Mouse (Mus musculus) heart, adult 2 months (tissue): Measurements from ENCODE around the gene Catsper3. TPM values are rescaled to one million over a fixed set of nuclear protein-coding genes. Genes with fewer than 3 reads are reported as not detected.
A peak's percentile ranks its signal among the peaks of the same experiment; 100 is the strongest.

ENCODE experiments used
- DNase-seq, 2 experiments: peaks; one replicate each; pipeline ENCODE4 v3.0.0; 2021
- H3K27ac ChIP-seq: fragments of 200-600 bp; 2 replicates; pipeline ENCODE4 v1.8.1; 2022
- H3K27me3 ChIP-seq: fragments of 200-500 bp; 2 replicates; pipeline ENCODE4 v1.6.1; 2012; ENCODE audit warnings: mild to moderate bottlenecking, low read length, inconsistent platforms, mixed read lengths; ENCODE audit not compliant: control insufficient read depth, insufficient read depth
- H3K36me3 ChIP-seq: fragments of 200-500 bp; 2 replicates; pipeline ENCODE4 v1.6.1; 2012; ENCODE audit warnings: low read length, inconsistent platforms; ENCODE audit not compliant: control insufficient read depth, insufficient read depth
- H3K4me1 ChIP-seq: fragments of 200-500 bp; 2 replicates; pipeline ENCODE4 v1.6.1; 2011; ENCODE audit warnings: low read length; ENCODE audit not compliant: control insufficient read depth, insufficient read depth
- H3K4me3 ChIP-seq: fragments of 200-600 bp; 2 replicates; pipeline ENCODE4 v1.8.1; 2022
- H3K79me2 ChIP-seq: fragments of 200-500 bp; replicated peaks from 2 replicates; pipeline ENCODE4 v1.6.1; 2012; ENCODE audit warnings: mild to moderate bottlenecking, inconsistent platforms, low read length, moderate library complexity, mixed read lengths; ENCODE audit not compliant: control insufficient read depth, insufficient read depth
- H3K9ac ChIP-seq: fragments of 200-500 bp; 2 replicates; pipeline ENCODE4 v1.6.1; 2012; ENCODE audit warnings: low read depth, mild to moderate bottlenecking, control low read depth, inconsistent platforms, low read length, mixed read lengths
- CTCF ChIP-seq: fragments of 200-600 bp; IDR thresholded peaks from 2 replicates; pipeline ENCODE4 v1.8.1; 2022; ENCODE audit warnings: antibody characterized with exemption, mild to moderate bottlenecking, moderate library complexity
- EP300 ChIP-seq: fragments of 200-500 bp; IDR thresholded peaks from 2 replicates; pipeline ENCODE4 v1.6.1; 2011; ENCODE audit warnings: low read depth, low read length, control low read depth; ENCODE audit not compliant: insufficient read depth
- POLR2A ChIP-seq: fragments of 200-500 bp; IDR thresholded peaks from 2 replicates; pipeline ENCODE4 v1.6.1; 2011; ENCODE audit warnings: mild to moderate bottlenecking, low read depth, low read length, control low read depth; ENCODE audit not compliant: insufficient read depth
- WGBS: fragments of 180-500 bp; shearing (Covaris S2); methylation state at CpG from one replicate; pipeline ENCODE4 v1.1.7; 2018; 5-methylcytosine and 5-hydroxymethylcytosine counted together
- intact Hi-C: fragments of 180-260 bp; cut with DNase I; formaldehyde crosslinking; loops from one replicate; pipeline ENCODE4 v1.15.1; 2025
- polyA plus RNA-seq: library from polyadenylated mRNA; depleted of rRNA; stranded (reverse); fragments of >200 nt; gene quantifications from 2 replicates; pipeline ENCODE4 v1.2.3, GENCODE M21; 2012
- total RNA-seq, 2 experiments: library from RNA; stranded (reverse); gene quantifications; 2 replicates each; pipeline ENCODE4 v1.2.3; 2021

Catsper3 gene
- total and polyA plus RNA-seq, 3 experiments = 0.12 to 0.23 TPM; not detected in 1

GRCm38 (mm10) chr13:55830833-55831721, 46.7 kb downstream of the Catsper3 start:
- Histone ChIP-seq H3K4me1 (0 out of 2 replicates have a peak, but pooled peaks cover 1% of the 10 kb centered on the region), H3K27ac (no peak overlapping the region), H3K9ac (no peak overlapping the region), H3K4me3 (peak overlapping the region; percentile 1; the same call in 1 of the 2 replicates), H3K79me2 (no peaks in the 10 kb centered on the region), H3K36me3 (no peaks in the 10 kb centered on the region), H3K27me3 (peaks cover 64% of the 10 kb centered on the region)
- intact Hi-C loops = loop anchor here (10.0 kb wide), 1 partner anchor 424 kb away; the partner anchor contains the start of gene Neurog1
- DNase-seq = peak in 1 of 2 experiments; percentile 31
- TF ChIP-seq CTCF (no peak), POLR2A (no peak), EP300 (no peak)
- 2% methylated on average over 69 of the region's 82 CpGs for WGBS

GRCm38 (mm10) chr13:55831722-55832160, 47.4 kb downstream of the Catsper3 start:
- 6% methylated on average over 25 of the region's 25 CpGs for WGBS

GRCm38 (mm10) chr13:55832602-55833001, 48.2 kb downstream of the Catsper3 start:
- H3K36me3 ChIP-seq = no peaks in the 10 kb centered on the region
- DNase-seq = no peak
- no peak overlapping the region for H3K4me3 ChIP-seq
- TF ChIP-seq POLR2A (no peak), EP300 (no peak), CTCF (no peak)
- H3K27ac ChIP-seq = no peak overlapping the region
- peaks cover 61% of the 10 kb centered on the region for H3K27me3 ChIP-seq
- H3K79me2 ChIP-seq = no peaks in the 10 kb centered on the region
- no peak overlapping the region for H3K9ac ChIP-seq
- H3K4me1 ChIP-seq = 0 out of 2 replicates have a peak, but pooled peaks cover 1% of the 10 kb centered on the region
- 30% methylated on average over 1 of the region's 1 CpGs for WGBS
- intact Hi-C loops = loop anchor here (10.0 kb wide), 1 partner anchor 422 kb away; the partner anchor contains the start of gene Neurog1

More at GRCm38 (mm10) chr13:55831722-55832160, 47.4 kb downstream of the Catsper3 start:
- Histone ChIP-seq H3K27ac (no peak overlapping the region), H3K27me3 (peaks cover 61% of the 10 kb centered on the region), H3K4me1 (0 out of 2 replicates have a peak, but pooled peaks cover 1% of the 10 kb centered on the region), H3K4me3 (no peak overlapping the region), H3K9ac (no peak overlapping the region), H3K79me2 (no peaks in the 10 kb centered on the region), H3K36me3 (no peaks in the 10 kb centered on the region)
- intact Hi-C loops = loop anchor here (10.0 kb wide), 1 partner anchor 423 kb away; the partner anchor contains the start of gene Neurog1
- no peak for TF ChIP-seq CTCF
- no peak for TF ChIP-seq EP300
- TF ChIP-seq POLR2A = no peak
- no peak for DNase-seq

- Histone ChIP-seq H3K27me3 (peaks cover 50% of the 10 kb centered on the region), H3K79me2 (no peaks in the 10 kb centered on the region), H3K9ac (no peak overlapping the region), H3K4me3 (no peak overlapping the region), H3K36me3 (no peaks in the 10 kb centered on the region), H3K4me1 (0 out of 2 replicates have a peak, but pooled peaks cover 1% of the 10 kb centered on the region), H3K27ac (no peak overlapping the region)
- intact Hi-C loops = loop anchor here (10.0 kb wide), 1 partner anchor 421 kb away; the partner anchor contains the start of gene Neurog1
- no peak for DNase-seq
- TF ChIP-seq POLR2A = no peak
- TF ChIP-seq CTCF = no peak
- no peak for TF ChIP-seq EP300
- 11% methylated on average over 7 of the region's 7 CpGs for WGBS
Measured at GRCm38 (mm10) chr13:55833921-55834320, 49.6 kb downstream of the Catsper3 start.

GRCm38 (mm10) chr13:55834667-55835066, 50.3 kb downstream of the Catsper3 start:
- H3K4me1 ChIP-seq = 0 out of 2 replicates have a peak, but pooled peaks cover 1% of the 10 kb centered on the region
- intact Hi-C loops = loop anchor here (10.0 kb wide), 1 partner anchor 420 kb away; the partner anchor contains the start of gene Neurog1
- TF ChIP-seq CTCF (no peak), POLR2A (no peak)

More at GRCm38 (mm10) chr13:55834667-55835066, 50.3 kb downstream of the Catsper3 start:
- peaks cover 48% of the 10 kb centered on the region for H3K27me3 ChIP-seq
- H3K36me3 ChIP-seq = no peaks in the 10 kb centered on the region
- no peak overlapping the region for H3K27ac ChIP-seq
- no peak for DNase-seq
- H3K79me2 ChIP-seq = no peaks in the 10 kb centered on the region
- WGBS = 21% methylated on average over 5 of the region's 5 CpGs
- H3K4me3 ChIP-seq = no peak overlapping the region
- H3K9ac ChIP-seq = no peak overlapping the region
